Mouse (Mus musculus) kidney, embryonic 16.5 days (tissue): ENCODE measurements at regions not wholly inside any gene's neighbourhood (a gene's known extent, or its start where the extent isn't known, plus 50 kb on each side); places are given as distances from the start of the nearest gene placed in this dataset.

Source experiments
- ATAC-seq: fragments of 200-750 bp; cut with Nextera tagmentation; 2 replicates; pipeline ENCODE4 v1.8.0; 2017; ENCODE audit warnings: moderate TSS enrichment; ENCODE audit not compliant: low FRiP score, low TSS enrichment
- H3K27ac ChIP-seq: fragments of 300-500 bp; sonication (generic); 2 replicates; pipeline ENCODE4 v1.5.1; 2014; ENCODE audit warnings: low read length
- H3K27me3 ChIP-seq: fragments of 300-500 bp; sonication (generic); 2 replicates; pipeline ENCODE4 v1.6.1; 2014; ENCODE audit warnings: low read length, control low read depth, mixed read lengths; ENCODE audit not compliant: insufficient read depth
- H3K36me3 ChIP-seq: fragments of 300-500 bp; sonication (generic); 2 replicates; pipeline ENCODE4 v1.6.1; 2014; ENCODE audit warnings: low read length, control low read depth, mixed read lengths; ENCODE audit not compliant: insufficient read depth
- H3K4me1 ChIP-seq: fragments of 300-500 bp; sonication (generic); 2 replicates; pipeline ENCODE4 v1.6.1; 2014; ENCODE audit warnings: low read length, control low read depth, mixed read lengths; ENCODE audit not compliant: insufficient read depth
- H3K4me2 ChIP-seq: fragments of 300-500 bp; sonication (generic); replicated peaks from 2 replicates; pipeline ENCODE4 v1.6.1; 2014; ENCODE audit warnings: low read depth, low read length
- H3K4me3 ChIP-seq: fragments of 300-500 bp; sonication (generic); 2 replicates; pipeline ENCODE4 v1.5.1; 2014; ENCODE audit warnings: mild to moderate bottlenecking, low read length
- H3K9ac ChIP-seq: fragments of 300-500 bp; sonication (generic); replicated peaks from 2 replicates; pipeline ENCODE4 v1.6.1; 2014; ENCODE audit warnings: low read length
- H3K9me3 ChIP-seq: fragments of 300-500 bp; sonication (generic); 2 replicates; pipeline ENCODE4 v1.6.1; 2016; ENCODE audit warnings: low read length, control low read depth
- WGBS: fragments of 180-500 bp; shearing (Covaris S2); extraction: QIAGEN DNeasy Blood & Tissue Kit; methylation state at CpG from one replicate; pipeline ENCODE4 v1.1.7; 2014; 5-methylcytosine and 5-hydroxymethylcytosine counted together

GRCm38 (mm10) chr3:104565423-104566230 lies 53.9 kb upstream of the Lrig2 start:
- peak overlapping the region; percentile 31 for H3K4me2 ChIP-seq
- no peak overlapping the region for H3K27ac ChIP-seq
- no peak; the same call in 1 of the 2 replicates for ATAC-seq
- WGBS = 32% methylated on average over 13 of the region's 13 CpGs
- H3K9ac ChIP-seq = no peak overlapping the region
- no peaks in the 10 kb centered on the region for H3K36me3 ChIP-seq
- H3K4me3 ChIP-seq = no peak overlapping the region
- peaks cover 5% of the 10 kb centered on the region; the same call in 1 of the 2 replicates for H3K4me1 ChIP-seq
- no peaks in the 10 kb centered on the region for H3K27me3 ChIP-seq
- no peaks in the 10 kb centered on the region for H3K9me3 ChIP-seq

GRCm38 (mm10) chr3:104564857-104565256 lies 53.1 kb upstream of the Lrig2 start:
- no peak overlapping the region for H3K4me3 ChIP-seq
- no peak overlapping the region for H3K27ac ChIP-seq
- H3K27me3 ChIP-seq = no peaks in the 10 kb centered on the region
- ATAC-seq = no peak
- H3K4me1 ChIP-seq = peaks cover 5% of the 10 kb centered on the region; the same call in 1 of the 2 replicates
- H3K9ac ChIP-seq = no peak overlapping the region
- no peak overlapping the region for H3K4me2 ChIP-seq
- H3K9me3 ChIP-seq = no peaks in the 10 kb centered on the region
- 66% methylated on average over 2 of the region's 2 CpGs for WGBS
- no peaks in the 10 kb centered on the region for H3K36me3 ChIP-seq

- 47% methylated on average over 4 of the region's 4 CpGs for WGBS
- ATAC-seq = no peak
- no peak overlapping the region for H3K27ac ChIP-seq
These were observed 49.8 kb upstream of the Lrig2 start for GRCm38 (mm10) chr3:104561567-104561966.

More at GRCm38 (mm10) chr3:104561567-104561966, 49.8 kb upstream of the Lrig2 start:
- no peaks in the 10 kb centered on the region for H3K9me3 ChIP-seq
- no peaks in the 10 kb centered on the region for H3K27me3 ChIP-seq
- H3K9ac ChIP-seq = no peak overlapping the region
- H3K36me3 ChIP-seq = no peaks in the 10 kb centered on the region
- no peak overlapping the region for H3K4me3 ChIP-seq
- H3K4me1 ChIP-seq = peaks cover 9% of the 10 kb centered on the region
- H3K4me2 ChIP-seq = no peak overlapping the region
